Mouse (Mus musculus) neural tube, embryonic 12.5 days (tissue): ENCODE measurements around the gene Klc2. TPM values are rescaled to one million over a fixed set of nuclear protein-coding genes. Genes with fewer than 3 reads are reported as not detected.

Experiments
- ATAC-seq: fragments of 200-750 bp; cut with Nextera tagmentation; 2 replicates; pipeline ENCODE4 v1.8.0; 2017; ENCODE audit warnings: low read depth, mild to moderate bottlenecking, moderate TSS enrichment, moderate library complexity; ENCODE audit not compliant: low FRiP score
- H3K27ac ChIP-seq: fragments of 300-500 bp; sonication (generic); 2 replicates; pipeline ENCODE4 v1.5.1; 2016
- H3K27me3 ChIP-seq: fragments of 300-500 bp; sonication (generic); replicated peaks from 2 replicates; pipeline ENCODE4 v1.6.1; 2016; ENCODE audit warnings: mild to moderate bottlenecking
- H3K36me3 ChIP-seq: fragments of 300-500 bp; sonication (generic); 2 replicates; pipeline ENCODE4 v1.6.1; 2016; ENCODE audit warnings: mild to moderate bottlenecking
- H3K4me1 ChIP-seq: fragments of 300-500 bp; sonication (generic); 2 replicates; pipeline ENCODE4 v1.6.1; 2016
- H3K4me2 ChIP-seq: fragments of 300-500 bp; sonication (generic); replicated peaks from 2 replicates; pipeline ENCODE4 v1.6.1; 2016; ENCODE audit warnings: mild to moderate bottlenecking
- H3K4me3 ChIP-seq: fragments of 300-500 bp; sonication (generic); 2 replicates; pipeline ENCODE4 v1.5.1; 2016
- H3K9ac ChIP-seq: fragments of 300-500 bp; sonication (generic); 2 replicates; pipeline ENCODE4 v1.6.1; 2016; ENCODE audit warnings: mild to moderate bottlenecking
- H3K9me3 ChIP-seq: fragments of 300-500 bp; sonication (generic); 2 replicates; pipeline ENCODE4 v1.6.1; 2016; ENCODE audit warnings: mild to moderate bottlenecking
- WGBS: fragments of 180-500 bp; shearing (Covaris S2); methylation state at CpG from one replicate; pipeline ENCODE4 v1.1.7; 2016; 5-methylcytosine and 5-hydroxymethylcytosine counted together
- polyA plus RNA-seq: library from polyadenylated mRNA; unstranded; fragments of >200 nt; fragmentation: Nextera tagmentation; extraction: Ambion mirVana; gene quantifications from 2 replicates; pipeline ENCODE4 v1.2.1, GENCODE M21; 2016

Gene Klc2
- polyA plus RNA-seq, 1 experiment from 2014 or later = 62.6 TPM

GRCm38 (mm10) chr19:5084834-5085144, 33.6 kb downstream of the Klc2 start:
- Histone ChIP-seq H3K36me3 (no peaks in the 10 kb centered on the region), H3K27ac (no peak overlapping the region), H3K27me3 (peaks cover 67% of the 10 kb centered on the region), H3K4me1 (peaks cover 24% of the 10 kb centered on the region), H3K4me3 (peak overlapping the region; percentile 43), H3K4me2 (peak overlapping the region; percentile 75), H3K9ac (peak overlapping the region; percentile 53; the same call in 1 of the 2 replicates), H3K9me3 (no peaks in the 10 kb centered on the region)
- WGBS = 8% methylated on average over 15 of the region's 15 CpGs
- ATAC-seq = no peak

- Histone ChIP-seq H3K9ac (0 out of 2 replicates have a peak overlapping the region, but pooled peaks have one; percentile 53), H3K4me1 (peaks cover 21% of the 10 kb centered on the region), H3K4me2 (peak overlapping the region; percentile 75), H3K27ac (no peak overlapping the region), H3K4me3 (peak overlapping the region; percentile 43), H3K36me3 (no peaks in the 10 kb centered on the region), H3K9me3 (no peaks in the 10 kb centered on the region), H3K27me3 (peaks cover 68% of the 10 kb centered on the region)
- 78% methylated on average over 3 of the region's 3 CpGs for WGBS
- ATAC-seq = no peak
Measured at GRCm38 (mm10) chr19:5083961-5084833, 34.2 kb downstream of the Klc2 start.

GRCm38 (mm10) chr19:5082596-5082995, 35.8 kb downstream of the Klc2 start:
- H3K4me2 ChIP-seq = no peak overlapping the region
- peaks cover 13% of the 10 kb centered on the region for H3K4me1 ChIP-seq
- no peak overlapping the region for H3K9ac ChIP-seq
- H3K27ac ChIP-seq = no peak overlapping the region
- no peaks in the 10 kb centered on the region for H3K36me3 ChIP-seq
- peaks cover 71% of the 10 kb centered on the region for H3K27me3 ChIP-seq
- ATAC-seq = no peak
- no peaks in the 10 kb centered on the region for H3K9me3 ChIP-seq
- 68% methylated on average over 24 of the region's 24 CpGs for WGBS
- H3K4me3 ChIP-seq = no peak overlapping the region

GRCm38 (mm10) chr19:5082005-5082404, 36.4 kb downstream of the Klc2 start:
- ATAC-seq = no peak
- H3K4me2 ChIP-seq = no peak overlapping the region
- 69% methylated on average over 18 of the region's 18 CpGs for WGBS
- H3K36me3 ChIP-seq = no peaks in the 10 kb centered on the region
- H3K4me3 ChIP-seq = no peak overlapping the region
- peaks cover 9% of the 10 kb centered on the region for H3K4me1 ChIP-seq
- no peak overlapping the region for H3K9ac ChIP-seq
- no peak overlapping the region for H3K27ac ChIP-seq
- peaks cover 71% of the 10 kb centered on the region for H3K27me3 ChIP-seq
- no peaks in the 10 kb centered on the region for H3K9me3 ChIP-seq

GRCm38 (mm10) chr19:5079279-5079678, 39.1 kb downstream of the Klc2 start:
- no peak overlapping the region for H3K27ac ChIP-seq
- H3K36me3 ChIP-seq = no peaks in the 10 kb centered on the region
- no peaks in the 10 kb centered on the region for H3K9me3 ChIP-seq
- H3K27me3 ChIP-seq = peaks cover 52% of the 10 kb centered on the region
- H3K4me2 ChIP-seq = no peak overlapping the region
- no peak overlapping the region for H3K4me3 ChIP-seq
- ATAC-seq = no peak
- WGBS = 95% methylated on average over 1 of the region's 1 CpGs
- H3K4me1 ChIP-seq = no peaks in the 10 kb centered on the region
- H3K9ac ChIP-seq = no peak overlapping the region

GRCm38 (mm10) chr19:5073518-5073917, 44.8 kb downstream of the Klc2 start:
- no peak for ATAC-seq
- Histone ChIP-seq H3K4me2 (no peak overlapping the region), H3K36me3 (no peaks in the 10 kb centered on the region), H3K9ac (no peak overlapping the region), H3K4me3 (no peak overlapping the region), H3K9me3 (no peaks in the 10 kb centered on the region), H3K27me3 (peaks cover 33% of the 10 kb centered on the region), H3K27ac (no peak overlapping the region), H3K4me1 (peaks cover 32% of the 10 kb centered on the region)
- WGBS = 43% methylated on average over 5 of the region's 5 CpGs

GRCm38 (mm10) chr19:5073028-5073427, 45.3 kb downstream of the Klc2 start:
- ATAC-seq = no peak
- Histone ChIP-seq H3K9me3 (no peaks in the 10 kb centered on the region), H3K27me3 (peaks cover 36% of the 10 kb centered on the region), H3K27ac (no peak overlapping the region), H3K9ac (no peak overlapping the region), H3K4me3 (peak overlapping the region; percentile 35; the same call in 1 of the 2 replicates), H3K36me3 (no peaks in the 10 kb centered on the region), H3K4me1 (peaks cover 37% of the 10 kb centered on the region), H3K4me2 (peak overlapping the region; percentile 86)
- 2% methylated on average over 15 of the region's 15 CpGs for WGBS

- Histone ChIP-seq H3K27me3 (peaks cover 41% of the 10 kb centered on the region), H3K9me3 (no peaks in the 10 kb centered on the region), H3K27ac (no peak overlapping the region), H3K9ac (0 out of 2 replicates have a peak overlapping the region, but pooled peaks have one; percentile 41), H3K36me3 (no peaks in the 10 kb centered on the region), H3K4me2 (peak overlapping the region; percentile 86), H3K4me3 (peak overlapping the region; percentile 35), H3K4me1 (peaks cover 43% of the 10 kb centered on the region)
- WGBS = 2% methylated on average over 20 of the region's 20 CpGs
- ATAC-seq = peak; percentile 22; the same call in 1 of the 2 replicates
Measured at GRCm38 (mm10) chr19:5072389-5073019, 45.9 kb downstream of the Klc2 start.

GRCm38 (mm10) chr19:5071545-5072369, 46.6 kb downstream of the Klc2 start:
- peak overlapping the region; percentile 35 for H3K4me3 ChIP-seq
- H3K9ac ChIP-seq = peak overlapping the region; percentile 41; the same call in 1 of the 2 replicates
- under 1% methylated on average over 40 of the region's 40 CpGs for WGBS
- H3K4me1 ChIP-seq = peaks cover 50% of the 10 kb centered on the region
- H3K4me2 ChIP-seq = peak overlapping the region; percentile 86
- H3K27ac ChIP-seq = peak overlapping the region; percentile 39; the same call in 1 of the 2 replicates
- no peaks in the 10 kb centered on the region for H3K9me3 ChIP-seq
- peaks cover 48% of the 10 kb centered on the region for H3K27me3 ChIP-seq
- H3K36me3 ChIP-seq = no peaks in the 10 kb centered on the region
- ATAC-seq = peak; percentile 75

GRCm38 (mm10) chr19:5071077-5071476, 47.3 kb downstream of the Klc2 start:
- H3K36me3 ChIP-seq = no peaks in the 10 kb centered on the region
- WGBS = 10% methylated on average over 11 of the region's 11 CpGs
- peaks cover 52% of the 10 kb centered on the region for H3K27me3 ChIP-seq

GRCm38 (mm10) chr19:5069978-5070377, 48.4 kb downstream of the Klc2 start:
- Histone ChIP-seq H3K27me3 (peaks cover 57% of the 10 kb centered on the region), H3K4me3 (peak overlapping the region; percentile 9; the same call in 1 of the 2 replicates), H3K27ac (no peak overlapping the region), H3K9me3 (no peaks in the 10 kb centered on the region), H3K36me3 (no peaks in the 10 kb centered on the region), H3K9ac (0 out of 2 replicates have a peak overlapping the region, but pooled peaks have one; percentile 13), H3K4me1 (peaks cover 55% of the 10 kb centered on the region), H3K4me2 (peak overlapping the region; percentile 86)
- ATAC-seq = no peak
- 81% methylated on average over 7 of the region's 7 CpGs for WGBS

More at GRCm38 (mm10) chr19:5071077-5071476, 47.3 kb downstream of the Klc2 start:
- Histone ChIP-seq H3K4me3 (peak overlapping the region; percentile 35), H3K4me2 (peak overlapping the region; percentile 86), H3K4me1 (peaks cover 50% of the 10 kb centered on the region), H3K9me3 (no peaks in the 10 kb centered on the region), H3K9ac (0 out of 2 replicates have a peak overlapping the region, but pooled peaks have one; percentile 41), H3K27ac (peak overlapping the region; percentile 39; the same call in 1 of the 2 replicates)
- ATAC-seq = no peak
